Mouse (Mus musculus): Measurements from ENCODE around the gene Pygo2. TPM values are rescaled to one million over a fixed set of nuclear protein-coding genes. Genes with fewer than 3 reads are reported as not detected.

Gene Pygo2
- 53.2 and 125 TPM in 2 replicates for polyA plus RNA-seq (2012; rRNA removed)

GRCm38 (mm10) chr3:89430171-89431159 lies at the start of gene Pygo2:
Gene Pygo2, plus strand, starts transcription at chr3:89430214.

GRCm38 (mm10) chr3:89394006-89394893 lies 35.8 kb upstream of the Pygo2 start, which contains the start of gene Zbtb7b:
Gene Zbtb7b, minus strand, starts transcription at chr3:89394776.

GRCm38 (mm10) chr3:89402693-89403092 lies 27.3 kb upstream of the Pygo2 start, which contains the start of gene Lenep:
Gene Lenep, minus strand, starts transcription at chr3:89402793.

GRCm38 (mm10) chr3:89411490-89412393 lies 18.3 kb upstream of the Pygo2 start, which contains the start of gene Flad1:
Gene Flad1, minus strand, starts transcription at chr3:89411870.

GRCm38 (mm10) chr3:89418170-89418860 lies 11.7 kb upstream of the Pygo2 start, which contains the start of the genes Cks1b and Shc1:
Gene Cks1b, minus strand, starts transcription at chr3:89418383.
Gene Shc1, plus strand, starts transcription at chr3:89418443.

GRCm38 (mm10) chr3:89436176-89437113 lies 6.4 kb downstream of the Pygo2 start, which contains the start of gene Pbxip1:
Gene Pbxip1, plus strand, starts transcription at chr3:89436706.

GRCm38 (mm10) chr3:89454401-89455177 lies 24.6 kb downstream of the Pygo2 start, which contains the start of gene Pmvk:
Gene Pmvk, plus strand, starts transcription at chr3:89454541.

Other genes with a start within 250 kb of the Pygo2 start
- gene Fam189b, start 247.1 kb upstream of the Pygo2 start, polyA plus RNA-seq (2012; rRNA removed), result 20.3 and 21.6 TPM in 2 replicates
- 45.8 and 47.7 TPM in 2 replicates for gene Gba, start 227.3 kb upstream of the Pygo2 start, polyA plus RNA-seq (2012; rRNA removed)
- 27.5 and 28.7 TPM in 2 replicates for gene Thbs3, start 215.0 kb upstream of the Pygo2 start, polyA plus RNA-seq (2012; rRNA removed)
- gene Mtx1, start 203.1 kb upstream of the Pygo2 start, polyA plus RNA-seq (2012; rRNA removed), result 108 and 129 TPM in 2 replicates
- gene Muc1, start 201.2 kb upstream of the Pygo2 start, polyA plus RNA-seq (2012; rRNA removed), result 698 and 860 TPM in 2 replicates
- 227 and 292 TPM in 2 replicates for gene Krtcap2, start 184.2 kb upstream of the Pygo2 start, polyA plus RNA-seq (2012; rRNA removed)
- gene Trim46, start 183.9 kb upstream of the Pygo2 start, polyA plus RNA-seq (2012; rRNA removed), result 12.7 and 15.7 TPM in 2 replicates
- gene Dpm3, start 170.9 kb upstream of the Pygo2 start, polyA plus RNA-seq (2012; rRNA removed), result 275 and 451 TPM in 2 replicates
- 140 and 155 TPM in 2 replicates for gene Slc50a1, start 159.6 kb upstream of the Pygo2 start, polyA plus RNA-seq (2012; rRNA removed)
- gene Efna1, start 149.1 kb upstream of the Pygo2 start, polyA plus RNA-seq (2012; rRNA removed), result 25.4 and 26.7 TPM in 2 replicates
- gene Efna3, start 107.2 kb upstream of the Pygo2 start, polyA plus RNA-seq (2012; rRNA removed), result 22.2 and 41.9 TPM in 2 replicates
- 5.6 and 17.9 TPM in 2 replicates for gene Efna4, start 92.2 kb upstream of the Pygo2 start, polyA plus RNA-seq (2012; rRNA removed)
- 105 and 117 TPM in 2 replicates for gene Adam15, start 80.2 kb upstream of the Pygo2 start, polyA plus RNA-seq (2012; rRNA removed)
- 0.84 and 1.1 TPM in 2 replicates for gene Dcst2, start 68.2 kb upstream of the Pygo2 start, polyA plus RNA-seq (2012; rRNA removed)
- gene Dcst1, start 65.0 kb upstream of the Pygo2 start, polyA plus RNA-seq (2012; rRNA removed), result 0.03 and 0.13 TPM in 2 replicates
- gene Zbtb7b, start 35.4 kb upstream of the Pygo2 start, polyA plus RNA-seq (2012; rRNA removed), result 85.6 and 92.0 TPM in 2 replicates
- gene Lenep, start 27.4 kb upstream of the Pygo2 start, polyA plus RNA-seq (2012; rRNA removed), result 0.35 and 0.95 TPM in 2 replicates
- 12.9 and 14.3 TPM in 2 replicates for gene Flad1, start 18.3 kb upstream of the Pygo2 start, polyA plus RNA-seq (2012; rRNA removed)
- 4.7 and 4.9 TPM in 2 replicates for gene Cks1b, start 11.8 kb upstream of the Pygo2 start, polyA plus RNA-seq (2012; rRNA removed)
- gene Shc1, start 11.8 kb upstream of the Pygo2 start, polyA plus RNA-seq (2012; rRNA removed), result 28.6 and 34.3 TPM in 2 replicates
- 37.4 and 38.3 TPM in 2 replicates for gene Pbxip1, start 6.5 kb downstream of the Pygo2 start, polyA plus RNA-seq (2012; rRNA removed)
- 7.5 and 10.9 TPM in 2 replicates for gene Pmvk, start 24.3 kb downstream of the Pygo2 start, polyA plus RNA-seq (2012; rRNA removed)
- gene Kcnn3, start 90.0 kb downstream of the Pygo2 start, polyA plus RNA-seq (2012; rRNA removed), result 2.5 and 4.8 TPM in 2 replicates

All from stomach, adult 2 months (tissue).